Mouse (Mus musculus): Measurements from ENCODE around the gene Sox5. TPM values are rescaled to one million over a fixed set of nuclear protein-coding genes. Genes with fewer than 3 reads are reported as not detected.

Gene Sox5
- total and polyA plus RNA-seq, 3 experiments = 0.08 to 0.47 (median 0.46) TPM

DNA sequence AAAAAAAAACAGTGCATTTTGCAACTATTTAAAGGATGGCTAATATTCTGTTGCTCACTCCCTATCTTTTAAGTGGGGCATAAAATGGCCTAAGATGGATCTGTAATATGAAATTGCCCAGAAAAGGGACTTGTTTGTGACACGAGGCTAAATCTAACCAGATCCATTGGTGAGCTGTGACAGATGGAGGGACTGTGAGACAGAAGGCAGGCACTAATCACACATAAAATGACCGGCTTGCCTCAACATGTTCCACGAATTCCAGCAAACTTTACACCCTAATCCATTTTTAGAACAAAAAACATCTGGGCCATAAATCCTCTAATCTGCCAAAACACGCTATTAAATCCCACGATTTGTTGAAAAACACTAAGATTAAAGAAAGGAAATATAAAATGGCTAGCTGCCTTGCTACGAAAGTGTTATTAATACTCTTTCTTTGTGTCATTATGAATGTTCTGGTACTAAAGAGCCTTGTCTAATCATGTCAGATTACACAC lies 919.1 kb downstream of the Sox5 start:
- no peak for DNase-seq (ENCODE audit: extremely low read depth)
- H3K27me3 ChIP-seq (replicated peaks) = no peaks in the 10 kb centered on the region
- no peaks in the 10 kb centered on the region for H3K4me1 ChIP-seq (ENCODE audit: control insufficient read depth in 1 of 2, insufficient read depth in 2 of 2)
- H3K36me3 ChIP-seq (replicated peaks in 1 of 2; ENCODE audit: control insufficient read depth in 1 of 2, insufficient read depth in 1 of 2, low read length in 1 of 2) = no peaks in the 10 kb centered on the region
- H3K27ac ChIP-seq (ENCODE audit: insufficient read depth, low read depth) = no peak overlapping the region
- H3K9me3 ChIP-seq (replicated peaks; ENCODE audit: low read length) = no peaks in the 10 kb centered on the region
- H3K79me2 ChIP-seq (replicated peaks; ENCODE audit: control insufficient read depth, extremely low read depth, insufficient read depth, poor library complexity, severe bottlenecking) = no peaks in the 10 kb centered on the region
- dilution Hi-C loops (cut with MboI; ENCODE audit: extremely low pct_ligation_motif_present, extremely low pct_unique_long_range_greater_than_20kb, low sequenced_read_pairs) (no loop called here), in situ Hi-C loops (cut with MboI; ENCODE audit: low pct_ligation_motif_present, low pct_unique_long_range_greater_than_20kb, low sequenced_read_pairs) (no loop called here)
- H3K9ac ChIP-seq (ENCODE audit: insufficient read depth, low read depth) = no peak overlapping the region
- no peak for TF ChIP-seq POLR2A (IDR thresholded peaks at IDR 0.05; ENCODE audit: low read depth, low read length)
- no peak for TF ChIP-seq KAT2A (IDR thresholded peaks at IDR 0.05; ENCODE audit: insufficient replicate concordance, low read length)
- H3K4me3 ChIP-seq (replicated peaks in 1 of 3; ENCODE audit: low read depth in 2 of 3, low read length in 2 of 3, poor library complexity in 1 of 3) = no peak overlapping the region
- no peak overlapping the region for H3K4me2 ChIP-seq (ENCODE audit: insufficient read depth, low read depth, poor library complexity, severe bottlenecking)

GRCm38 (mm10) chr6:143860036-143860435 lies 921.7 kb downstream of the Sox5 start:
- Histone ChIP-seq H3K4me1 (ENCODE audit: control insufficient read depth in 1 of 2, insufficient read depth in 2 of 2) (no peaks in the 10 kb centered on the region), H3K9me3 (replicated peaks; ENCODE audit: low read length) (no peaks in the 10 kb centered on the region), H3K4me2 (ENCODE audit: insufficient read depth, low read depth, poor library complexity, severe bottlenecking) (no peak overlapping the region), H3K9ac (ENCODE audit: insufficient read depth, low read depth) (no peak overlapping the region), H3K36me3 (replicated peaks in 1 of 2; ENCODE audit: control insufficient read depth in 1 of 2, insufficient read depth in 1 of 2, low read length in 1 of 2) (no peaks in the 10 kb centered on the region), H3K79me2 (replicated peaks; ENCODE audit: control insufficient read depth, extremely low read depth, insufficient read depth, poor library complexity, severe bottlenecking) (no peaks in the 10 kb centered on the region), H3K27ac (ENCODE audit: insufficient read depth, low read depth) (no peak overlapping the region), H3K4me3 (replicated peaks in 1 of 3; ENCODE audit: low read depth in 2 of 3, low read length in 2 of 3, poor library complexity in 1 of 3) (no peak overlapping the region), H3K27me3 (replicated peaks) (no peaks in the 10 kb centered on the region)
- in situ Hi-C loops (cut with MboI; ENCODE audit: low pct_ligation_motif_present, low pct_unique_long_range_greater_than_20kb, low sequenced_read_pairs) (no loop called here), dilution Hi-C loops (cut with MboI; ENCODE audit: extremely low pct_ligation_motif_present, extremely low pct_unique_long_range_greater_than_20kb, low sequenced_read_pairs) (no loop called here)
- DNase-seq (ENCODE audit: extremely low read depth) = no peak
- TF ChIP-seq MAX (IDR thresholded peaks at IDR 0.05; ENCODE audit: low read length) (no peak), POLR2AphosphoS2 (IDR thresholded peaks at IDR 0.05; ENCODE audit: low read depth, low read length) (no peak), ZMIZ1 (IDR thresholded peaks at IDR 0.05; ENCODE audit: low read depth, low read length) (no peak), ELF1 (IDR thresholded peaks at IDR 0.05; ENCODE audit: low read depth, low read length) (no peak), NELFE (IDR thresholded peaks at IDR 0.05; ENCODE audit: low read depth, low read length) (no peak), POLR2A (IDR thresholded peaks at IDR 0.05; ENCODE audit: low read depth, low read length) (no peak), RCOR1 (conservative IDR thresholded peaks at IDR 0.05; ENCODE audit: low read depth, low read length) (no peak), CHD1 (IDR thresholded peaks at IDR 0.05; ENCODE audit: low read depth, low read length) (no peak), IRF4 (IDR thresholded peaks at IDR 0.05; ENCODE audit: low read depth, low read length) (no peak), USF1 (IDR thresholded peaks at IDR 0.05; ENCODE audit: low read depth, low read length) (no peak), JUND (conservative IDR thresholded peaks at IDR 0.05; ENCODE audit: low read depth, low read length) (no peak)

DNA sequence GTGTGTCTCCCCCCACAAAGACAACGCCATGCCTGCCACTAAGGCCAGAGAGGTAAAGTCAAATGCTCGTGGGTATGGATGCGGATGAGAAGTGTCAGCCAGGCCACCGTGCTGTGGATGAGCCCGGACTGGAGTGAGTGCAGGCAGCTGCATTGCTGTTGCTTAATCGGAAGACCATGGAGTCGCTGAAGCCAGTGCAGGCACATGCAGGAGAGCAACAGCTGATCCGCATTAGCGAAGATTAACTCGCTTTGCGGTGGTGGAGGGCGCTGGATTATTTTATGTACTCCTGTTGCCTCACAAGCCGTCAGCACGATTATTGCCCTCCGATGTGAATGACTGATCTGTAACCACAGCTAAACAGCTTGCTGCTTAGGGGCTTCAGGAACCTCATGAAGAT lies 922.2 kb downstream of the Sox5 start:
- no peaks in the 10 kb centered on the region for H3K9me3 ChIP-seq (replicated peaks; ENCODE audit: low read length)
- in situ Hi-C loops (cut with MboI; ENCODE audit: low pct_ligation_motif_present, low pct_unique_long_range_greater_than_20kb, low sequenced_read_pairs) (no loop called here), dilution Hi-C loops (cut with MboI; ENCODE audit: extremely low pct_ligation_motif_present, extremely low pct_unique_long_range_greater_than_20kb, low sequenced_read_pairs) (no loop called here)

More for the DNA sequence above, 922.2 kb downstream of the Sox5 start:
- no peak overlapping the region for H3K4me2 ChIP-seq (ENCODE audit: insufficient read depth, low read depth, poor library complexity, severe bottlenecking)
- H3K27ac ChIP-seq (ENCODE audit: insufficient read depth, low read depth) = no peak overlapping the region
- no peak for DNase-seq (ENCODE audit: extremely low read depth)
- no peaks in the 10 kb centered on the region for H3K4me1 ChIP-seq (ENCODE audit: control insufficient read depth in 1 of 2, insufficient read depth in 2 of 2)
- no peak overlapping the region for H3K9ac ChIP-seq (ENCODE audit: insufficient read depth, low read depth)
- no peaks in the 10 kb centered on the region for H3K27me3 ChIP-seq (replicated peaks)
- H3K79me2 ChIP-seq (replicated peaks; ENCODE audit: control insufficient read depth, extremely low read depth, insufficient read depth, poor library complexity, severe bottlenecking) = no peaks in the 10 kb centered on the region
- TF ChIP-seq NELFE (IDR thresholded peaks at IDR 0.05; ENCODE audit: low read depth, low read length) (no peak), MAFK (IDR thresholded peaks at IDR 0.05; ENCODE audit: insufficient replicate concordance, low read length) (no peak), TBP (conservative IDR thresholded peaks at IDR 0.05; ENCODE audit: low read depth, low read length) (no peak), RCOR1 (conservative IDR thresholded peaks at IDR 0.05; ENCODE audit: low read depth, low read length) (no peak), SIN3A (IDR thresholded peaks at IDR 0.05; ENCODE audit: low read length) (no peak), JUND (conservative IDR thresholded peaks at IDR 0.05; ENCODE audit: low read depth, low read length) (no peak), JUN (IDR thresholded peaks at IDR 0.05; ENCODE audit: insufficient read depth, low read depth, low read length) (no peak), RAD21 (IDR thresholded peaks at IDR 0.05; ENCODE audit: low read depth, low read length) (no peak), ZNF384 (IDR thresholded peaks at IDR 0.05; ENCODE audit: low read depth, low read length) (no peak), ZKSCAN1 (IDR thresholded peaks at IDR 0.05; ENCODE audit: borderline replicate concordance, low read depth, low read length) (no peak)
- no peaks in the 10 kb centered on the region for H3K36me3 ChIP-seq (replicated peaks in 1 of 2; ENCODE audit: control insufficient read depth in 1 of 2, insufficient read depth in 1 of 2, low read length in 1 of 2)
- H3K4me3 ChIP-seq (replicated peaks in 1 of 3; ENCODE audit: low read depth in 2 of 3, low read length in 2 of 3, poor library complexity in 1 of 3) = no peak overlapping the region

All from CH12.LX (cell line).